Mouse (Mus musculus) lung, postnatal 0 days (tissue): ENCODE measurements around the gene Tmem132d.

Experiments used
- CTCF ChIP-seq: IDR thresholded peaks from 2 replicates; pipeline ENCODE4 v1.5.1; 2016; ENCODE audit warnings: antibody characterized with exemption, mild to moderate bottlenecking
- EP300 ChIP-seq: IDR thresholded peaks from 2 replicates; pipeline ENCODE4 v1.6.1; 2016; ENCODE audit warnings: antibody characterized with exemption, mild to moderate bottlenecking, control low read depth

DNA sequence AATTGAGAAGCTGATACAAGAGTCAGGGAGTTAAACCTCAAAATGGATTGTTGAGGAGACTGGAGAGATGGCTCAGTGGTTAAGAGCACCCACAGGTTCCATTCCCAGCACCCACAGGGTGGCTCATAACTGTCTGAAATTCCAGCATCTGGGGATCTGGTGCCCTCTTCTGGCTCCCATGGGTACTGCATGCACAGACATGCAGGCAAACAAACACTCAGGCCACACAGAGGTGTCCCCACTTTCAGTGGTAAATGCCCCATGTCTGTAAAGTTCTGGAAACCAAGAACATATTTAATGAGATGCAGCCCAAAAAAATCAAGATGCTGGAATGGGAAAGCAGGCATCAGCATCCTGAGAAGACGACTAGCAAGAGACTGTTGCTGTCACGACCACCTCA is 333.4 kb downstream of the Tmem132d start:
- peak; percentile 41 for TF ChIP-seq CTCF
- no peak for TF ChIP-seq EP300
